Mouse (Mus musculus): ENCODE data around the gene Vwce. TPM values are rescaled to one million over a fixed set of nuclear protein-coding genes. Genes with fewer than 3 reads are reported as not detected.

Gene Vwce
- polyA plus RNA-seq, 1 experiment: 11.3 TPM

DNA sequence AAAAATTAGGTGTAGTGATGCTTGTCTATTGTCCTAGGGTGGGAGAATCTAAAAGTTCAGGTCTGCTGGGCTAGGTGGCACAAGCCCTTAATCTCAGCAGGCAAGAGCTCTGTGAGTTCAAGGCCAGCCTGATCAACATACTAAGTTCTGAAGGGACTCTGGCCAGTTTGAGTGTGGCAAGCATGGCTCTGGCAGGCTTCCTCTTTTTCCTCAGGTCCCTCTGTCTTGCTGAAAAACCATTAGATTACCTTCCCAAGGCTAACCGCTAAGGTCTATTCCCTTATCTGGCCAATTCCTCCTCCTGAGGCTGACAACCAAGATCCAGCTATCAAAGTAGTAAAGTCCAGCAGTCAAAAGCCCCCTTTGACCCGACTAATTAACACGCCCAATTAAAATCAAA is 28.7 kb downstream of the Vwce start:
- 16% methylated on average over 3 of the region's 3 CpGs for WGBS

DNA sequence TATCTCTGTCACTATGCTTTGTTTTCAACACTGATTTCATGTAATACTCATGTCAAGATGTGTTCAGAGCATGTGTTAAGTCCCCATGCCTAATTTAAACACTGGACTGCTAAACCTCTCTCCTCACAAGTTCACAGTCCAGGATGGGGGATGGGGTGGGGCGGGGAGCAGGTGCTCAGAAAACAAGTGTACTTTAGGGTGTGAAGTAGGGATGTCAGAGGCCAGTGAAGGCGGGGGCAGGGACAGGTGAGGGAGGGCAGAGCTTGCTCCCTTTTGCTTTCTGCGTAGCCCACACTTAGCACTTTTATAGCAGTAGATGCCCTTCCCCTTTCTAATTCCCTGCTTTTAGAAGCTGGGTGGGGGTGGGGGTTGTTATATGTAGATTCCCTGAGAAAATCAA is 31.1 kb downstream of the Vwce start:
- no peak overlapping the region for H3K4me3 ChIP-seq (ENCODE audit: low read depth, low read length)
- peaks cover 7% of the 10 kb centered on the region; the same call in 1 of the 2 replicates for H3K4me1 ChIP-seq (ENCODE audit: control insufficient read depth, insufficient read depth, insufficient read length, low read length)
- H3K27me3 ChIP-seq (ENCODE audit: control insufficient read depth, insufficient read depth, low read length): no peaks in the 10 kb centered on the region
- no peak for TF ChIP-seq POLR2A (IDR thresholded peaks at IDR 0.05; ENCODE audit: low read depth, low read length)
- no peak overlapping the region for H3K27ac ChIP-seq (ENCODE audit: insufficient read depth, low read depth, low read length)
- 20% methylated on average over 3 of the region's 3 CpGs for WGBS
- no peaks in the 10 kb centered on the region for H3K36me3 ChIP-seq (ENCODE audit: control insufficient read depth, insufficient read depth, low read length)

More for the DNA sequence above, 28.7 kb downstream of the Vwce start:
- no peak overlapping the region for H3K4me3 ChIP-seq (ENCODE audit: low read depth, low read length)
- H3K4me1 ChIP-seq (ENCODE audit: control insufficient read depth, insufficient read depth, insufficient read length, low read length): peaks cover 23% of the 10 kb centered on the region; the same call in 1 of the 2 replicates
- no peaks in the 10 kb centered on the region for H3K27me3 ChIP-seq (ENCODE audit: control insufficient read depth, insufficient read depth, low read length)
- H3K36me3 ChIP-seq (ENCODE audit: control insufficient read depth, insufficient read depth, low read length): no peaks in the 10 kb centered on the region
- H3K27ac ChIP-seq (ENCODE audit: insufficient read depth, low read depth, low read length): 0 out of 2 replicates have a peak overlapping the region, but pooled peaks have one; percentile 13
- TF ChIP-seq POLR2A (IDR thresholded peaks at IDR 0.05; ENCODE audit: low read depth, low read length): no peak
- no peak for TF ChIP-seq CTCF (IDR thresholded peaks at IDR 0.05; ENCODE audit: extremely low read depth, insufficient read length, insufficient replicate concordance, low read depth, low read length)

DNA sequence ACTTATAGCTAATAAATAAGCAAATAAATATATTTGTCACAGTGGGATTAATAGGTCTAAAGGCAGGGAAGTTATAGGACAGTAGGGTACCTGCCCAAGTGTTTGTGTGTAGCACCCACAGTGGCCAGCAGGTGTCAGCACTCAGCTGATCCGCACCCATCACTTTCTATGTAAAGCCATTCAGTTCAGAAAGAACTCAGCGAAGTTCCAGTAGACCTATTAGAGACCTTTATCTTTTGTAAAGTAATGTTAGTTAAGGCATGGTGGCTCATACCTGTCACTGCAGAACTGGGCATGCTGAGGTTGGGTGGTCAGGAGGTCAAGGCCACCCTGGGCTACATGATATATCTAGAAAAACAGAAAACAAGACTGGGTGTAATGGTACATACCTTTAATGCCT is 31.5 kb downstream of the Vwce start:
- TF ChIP-seq POLR2A (IDR thresholded peaks at IDR 0.05; ENCODE audit: low read depth, low read length): no peak
- peak; percentile 90; the same call in 1 of the 2 replicates for TF ChIP-seq CTCF (IDR thresholded peaks at IDR 0.05; ENCODE audit: extremely low read depth, insufficient read length, insufficient replicate concordance, low read depth, low read length)

DNA sequence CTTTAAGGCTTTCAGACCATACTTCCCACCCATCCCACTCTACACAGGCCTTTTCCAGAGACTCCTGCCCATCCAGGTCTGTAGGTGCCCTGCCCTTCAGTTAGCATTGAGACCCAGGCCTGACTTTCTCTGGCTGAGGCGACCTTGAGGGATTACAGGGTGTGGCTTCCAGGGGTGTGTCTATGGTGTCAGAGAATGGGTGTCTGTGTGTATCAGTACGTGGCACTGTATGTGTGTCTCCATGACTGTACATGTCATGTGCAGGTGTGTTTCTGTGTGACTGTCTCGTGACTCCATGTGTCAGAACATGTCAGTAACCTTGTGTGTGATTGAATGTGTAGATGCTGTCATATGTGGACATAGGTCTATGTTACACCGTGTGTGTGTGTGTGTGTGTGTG is 37.3 kb downstream of the Vwce start:
- peaks cover 10% of the 10 kb centered on the region; the same call in 1 of the 2 replicates for H3K4me1 ChIP-seq (ENCODE audit: control insufficient read depth, insufficient read depth, insufficient read length, low read length)
- H3K4me3 ChIP-seq (ENCODE audit: low read depth, low read length): no peak overlapping the region
- H3K36me3 ChIP-seq (ENCODE audit: control insufficient read depth, insufficient read depth, low read length): no peaks in the 10 kb centered on the region
- H3K27ac ChIP-seq (ENCODE audit: insufficient read depth, low read depth, low read length): no peak overlapping the region
- H3K27me3 ChIP-seq (ENCODE audit: control insufficient read depth, insufficient read depth, low read length): no peaks in the 10 kb centered on the region
- TF ChIP-seq POLR2A (IDR thresholded peaks at IDR 0.05; ENCODE audit: low read depth, low read length) (no peak), CTCF (IDR thresholded peaks at IDR 0.05; ENCODE audit: extremely low read depth, insufficient read length, insufficient replicate concordance, low read depth, low read length) (no peak)
- WGBS: 70% methylated on average over 4 of the region's 4 CpGs

More for the DNA sequence above, 31.5 kb downstream of the Vwce start:
- H3K27me3 ChIP-seq (ENCODE audit: control insufficient read depth, insufficient read depth, low read length): no peaks in the 10 kb centered on the region
- no peak overlapping the region for H3K27ac ChIP-seq (ENCODE audit: insufficient read depth, low read depth, low read length)
- no peaks in the 10 kb centered on the region for H3K36me3 ChIP-seq (ENCODE audit: control insufficient read depth, insufficient read depth, low read length)
- WGBS: 3% methylated on average over 2 of the region's 2 CpGs
- peaks cover 7% of the 10 kb centered on the region; the same call in 1 of the 2 replicates for H3K4me1 ChIP-seq (ENCODE audit: control insufficient read depth, insufficient read depth, insufficient read length, low read length)
- H3K4me3 ChIP-seq (ENCODE audit: low read depth, low read length): no peak overlapping the region

DNA sequence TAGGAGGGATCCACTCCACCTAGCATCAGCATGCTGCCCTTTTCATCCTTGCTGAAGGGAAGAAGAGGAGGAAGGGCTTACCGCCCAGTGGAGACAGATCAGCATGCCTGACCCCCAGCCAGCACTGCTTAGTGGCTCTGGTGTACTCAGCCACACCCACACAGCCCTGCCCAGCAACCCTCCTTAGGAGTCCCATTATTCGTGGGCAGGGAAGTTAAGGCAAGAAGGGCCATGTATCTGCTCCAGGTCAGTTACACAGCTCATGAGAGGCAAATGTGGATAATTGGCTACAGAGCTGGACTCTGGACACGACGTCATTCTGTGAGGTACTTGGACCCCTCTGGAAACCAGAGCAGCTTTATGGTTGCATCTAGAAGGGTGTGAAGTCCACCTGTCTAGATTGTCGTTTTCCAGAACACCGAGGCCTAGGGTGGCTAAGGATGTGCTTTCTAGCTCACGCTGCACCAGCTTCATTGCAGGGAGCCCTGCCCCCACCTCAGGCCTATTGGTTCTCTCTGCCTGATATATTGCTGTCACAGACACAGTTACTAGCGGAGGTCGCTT is 37.9 kb downstream of the Vwce start:
- Histone ChIP-seq H3K27ac (ENCODE audit: insufficient read depth, low read depth, low read length) (no peak overlapping the region), H3K4me3 (ENCODE audit: low read depth, low read length) (no peak overlapping the region), H3K36me3 (ENCODE audit: control insufficient read depth, insufficient read depth, low read length) (no peaks in the 10 kb centered on the region), H3K27me3 (ENCODE audit: control insufficient read depth, insufficient read depth, low read length) (no peaks in the 10 kb centered on the region), H3K4me1 (ENCODE audit: control insufficient read depth, insufficient read depth, insufficient read length, low read length) (peaks cover 10% of the 10 kb centered on the region; the same call in 1 of the 2 replicates)
- TF ChIP-seq CTCF (IDR thresholded peaks at IDR 0.05; ENCODE audit: extremely low read depth, insufficient read length, insufficient replicate concordance, low read depth, low read length) (no peak), POLR2A (IDR thresholded peaks at IDR 0.05; ENCODE audit: low read depth, low read length) (no peak)
- WGBS: 46% methylated on average over 9 of the region's 9 CpGs

DNA sequence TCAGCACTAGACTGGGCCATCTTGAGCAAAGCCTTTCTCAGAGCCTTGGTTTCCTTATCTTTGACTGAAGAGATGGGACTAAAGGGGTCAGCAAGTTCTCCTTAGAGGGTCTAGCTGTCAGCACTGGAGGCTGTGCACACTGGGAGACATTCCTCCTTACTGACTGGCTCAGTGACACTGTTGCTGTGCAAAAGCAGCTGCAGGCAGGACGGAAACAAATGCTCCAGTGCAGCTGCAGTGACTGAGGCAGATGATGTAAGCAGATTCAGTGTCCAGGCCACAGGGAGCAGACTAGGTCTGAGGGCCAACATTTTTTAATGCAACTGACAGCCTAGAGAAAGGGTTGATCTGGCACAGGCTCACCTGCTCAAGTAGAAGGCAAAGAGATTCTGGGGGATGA is 39.3 kb downstream of the Vwce start:
- no peak overlapping the region for H3K27ac ChIP-seq (ENCODE audit: insufficient read depth, low read depth, low read length)
- TF ChIP-seq CTCF (IDR thresholded peaks at IDR 0.05; ENCODE audit: extremely low read depth, insufficient read length, insufficient replicate concordance, low read depth, low read length): no peak
- no peak for TF ChIP-seq POLR2A (IDR thresholded peaks at IDR 0.05; ENCODE audit: low read depth, low read length)
- 84% methylated on average over 1 of the region's 1 CpGs for WGBS

DNA sequence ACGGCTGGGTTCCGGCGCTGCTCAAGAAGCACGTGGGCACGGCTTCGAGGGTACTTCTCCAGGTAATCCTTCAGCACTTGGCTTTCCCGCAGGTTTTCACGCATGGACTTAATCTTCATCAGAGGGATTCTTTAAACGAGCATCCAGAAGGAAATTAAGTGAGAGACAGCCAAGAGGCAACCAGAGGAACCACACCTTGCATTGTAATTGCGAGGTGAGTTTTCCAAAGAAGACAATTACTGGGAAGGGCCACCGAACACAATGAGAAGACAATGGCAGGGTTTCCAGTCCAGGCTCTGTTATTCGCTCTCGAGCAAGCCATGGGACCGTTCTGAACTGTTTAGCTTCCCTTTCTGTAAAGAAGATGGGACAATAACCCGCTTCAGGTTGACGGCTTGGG is 42.6 kb downstream of the Vwce start:
- 83% methylated on average over 16 of the region's 16 CpGs for WGBS

More for the DNA sequence above, 39.3 kb downstream of the Vwce start:
- Histone ChIP-seq H3K4me3 (ENCODE audit: low read depth, low read length) (no peak overlapping the region), H3K27me3 (ENCODE audit: control insufficient read depth, insufficient read depth, low read length) (no peaks in the 10 kb centered on the region), H3K36me3 (ENCODE audit: control insufficient read depth, insufficient read depth, low read length) (no peaks in the 10 kb centered on the region), H3K4me1 (ENCODE audit: control insufficient read depth, insufficient read depth, insufficient read length, low read length) (peaks cover 10% of the 10 kb centered on the region; the same call in 1 of the 2 replicates)

More for the DNA sequence above, 42.6 kb downstream of the Vwce start:
- H3K4me3 ChIP-seq (ENCODE audit: low read depth, low read length): no peak overlapping the region
- TF ChIP-seq CTCF (IDR thresholded peaks at IDR 0.05; ENCODE audit: extremely low read depth, insufficient read length, insufficient replicate concordance, low read depth, low read length) (no peak), POLR2A (IDR thresholded peaks at IDR 0.05; ENCODE audit: low read depth, low read length) (no peak)
- H3K27ac ChIP-seq (ENCODE audit: insufficient read depth, low read depth, low read length): no peak overlapping the region
- H3K4me1 ChIP-seq (ENCODE audit: control insufficient read depth, insufficient read depth, insufficient read length, low read length): peaks cover 5% of the 10 kb centered on the region; the same call in 1 of the 2 replicates
- H3K36me3 ChIP-seq (ENCODE audit: control insufficient read depth, insufficient read depth, low read length): no peaks in the 10 kb centered on the region
- H3K27me3 ChIP-seq (ENCODE audit: control insufficient read depth, insufficient read depth, low read length): no peaks in the 10 kb centered on the region
